Mouse (Mus musculus) ES-E14 (cell line): ENCODE measurements around the gene Fam72a.

Source experiments
- CHD2 ChIP-seq: IDR thresholded peaks from 2 replicates; pipeline ENCODE4 v1.6.1; 2014; ENCODE audit warnings: mild to moderate bottlenecking, low read depth, low read length, inconsistent platforms
- HCFC1 ChIP-seq: IDR thresholded peaks from 2 replicates; pipeline ENCODE4 v1.6.1; 2012; ENCODE audit warnings: low read length, inconsistent platforms, borderline replicate concordance; ENCODE audit not compliant: insufficient read depth
- MAFK ChIP-seq: IDR thresholded peaks from 2 replicates; pipeline ENCODE4 v1.6.1; 2014; ENCODE audit warnings: mild to moderate bottlenecking, low read depth, low read length, inconsistent platforms; ENCODE audit not compliant: insufficient read depth
- ZNF384 ChIP-seq: IDR thresholded peaks from 2 replicates; pipeline ENCODE4 v1.6.1; 2012; ENCODE audit warnings: low read depth, low read length, inconsistent platforms

DNA sequence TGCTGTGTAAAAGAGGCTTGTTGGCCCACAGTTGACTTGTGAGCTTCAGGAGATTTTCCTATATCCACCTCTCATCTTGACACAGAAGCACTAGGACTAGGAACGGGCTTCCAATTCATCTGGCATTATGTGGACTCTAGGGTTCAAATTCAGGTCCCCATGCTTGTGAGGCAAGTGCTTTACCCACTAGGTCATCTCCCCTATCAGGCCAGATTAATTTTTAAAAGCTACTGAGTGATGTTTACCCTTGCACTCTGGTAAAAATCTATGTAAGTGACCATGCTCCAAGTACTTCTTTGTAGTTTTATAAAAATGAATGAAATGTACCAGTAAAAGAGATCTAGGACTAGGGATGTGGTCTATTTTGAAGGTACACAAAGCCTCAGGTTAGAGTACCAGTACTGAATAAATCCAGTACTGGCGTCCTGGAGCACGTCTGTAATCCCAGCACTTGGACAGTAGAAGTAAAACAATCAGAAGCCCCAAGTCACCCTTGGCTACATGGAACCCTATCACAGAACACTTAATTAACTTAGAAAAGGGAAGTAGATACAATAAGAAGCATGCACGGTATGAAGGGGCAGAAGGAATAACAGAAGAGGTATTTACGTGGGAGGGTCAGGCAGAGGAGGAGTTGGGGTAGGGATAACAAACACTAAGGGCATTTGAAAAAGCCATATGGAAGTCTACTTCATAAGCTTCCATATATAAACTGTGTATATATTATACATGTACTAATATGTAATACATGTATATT lies 41.4 kb upstream of the Fam72a start:
- no peak for TF ChIP-seq CHD2
- no peak for TF ChIP-seq MAFK
- no peak for TF ChIP-seq HCFC1
- TF ChIP-seq ZNF384: no peak
